Mouse (Mus musculus) liver, embryonic 16.5 days (tissue): ENCODE measurements around the gene Baiap3. TPM values are rescaled to one million over a fixed set of nuclear protein-coding genes. Genes with fewer than 3 reads are reported as not detected.

Experiments
- ATAC-seq: fragments of 200-750 bp; cut with Nextera tagmentation; 2 replicates; pipeline ENCODE4 v1.8.0; 2017; ENCODE audit warnings: low read depth, mild to moderate bottlenecking, moderate number of reproducible peaks, moderate library complexity
- H3K27ac ChIP-seq: fragments of 300-500 bp; sonication (generic); 2 replicates; pipeline ENCODE4 v1.5.1; 2014; ENCODE audit warnings: mild to moderate bottlenecking, low read length
- H3K27me3 ChIP-seq: fragments of 300-500 bp; sonication (generic); 2 replicates; pipeline ENCODE4 v1.6.1; 2014; ENCODE audit warnings: low read depth, low read length, mixed read lengths; ENCODE audit not compliant: control insufficient read depth, insufficient read depth
- H3K36me3 ChIP-seq: fragments of 300-500 bp; sonication (generic); 2 replicates; pipeline ENCODE4 v1.6.1; 2014; ENCODE audit warnings: mild to moderate bottlenecking; ENCODE audit not compliant: control insufficient read depth, insufficient read depth
- H3K4me1 ChIP-seq: fragments of 300-500 bp; sonication (generic); 2 replicates; pipeline ENCODE4 v1.6.1; 2014; ENCODE audit warnings: low read depth, low read length, mixed read lengths; ENCODE audit not compliant: control insufficient read depth
- H3K4me2 ChIP-seq: fragments of 300-500 bp; sonication (generic); 2 replicates; pipeline ENCODE4 v1.6.1; 2014; ENCODE audit warnings: low read depth, low read length, mixed read lengths
- H3K4me3 ChIP-seq: fragments of 300-500 bp; sonication (generic); 2 replicates; pipeline ENCODE4 v1.5.1; 2014; ENCODE audit warnings: low read depth, mild to moderate bottlenecking, low read length
- H3K9ac ChIP-seq: fragments of 300-500 bp; sonication (generic); 2 replicates; pipeline ENCODE4 v1.6.1; 2014; ENCODE audit warnings: low read depth, low read length
- H3K9me3 ChIP-seq: fragments of 300-500 bp; sonication (generic); replicated peaks from 2 replicates; pipeline ENCODE4 v1.6.1; 2016; ENCODE audit warnings: low read length; ENCODE audit not compliant: control insufficient read depth
- WGBS: fragments of 180-500 bp; shearing (Covaris S2); extraction: QIAGEN DNeasy Blood & Tissue Kit; methylation state at CpG from one replicate; pipeline ENCODE4 v1.1.7; 2014; ENCODE audit not compliant: insufficient replicate concordance; 5-methylcytosine and 5-hydroxymethylcytosine counted together
- polyA plus RNA-seq: library from polyadenylated mRNA; unstranded; fragments of >200 nt; fragmentation: Nextera tagmentation; extraction: Ambion mirVana; gene quantifications from 2 replicates; pipeline ENCODE4 v1.2.1, GENCODE M21; 2015

Baiap3 gene
- polyA plus RNA-seq, 1 experiment from 2014 or later = 0.57 TPM

GRCm38 (mm10) chr17:25221821-25222503 lies 34.2 kb downstream of the Baiap3 start:
- WGBS = under 1% methylated on average over 17 of the region's 30 CpGs
- Histone ChIP-seq H3K9me3 (no peaks in the 10 kb centered on the region), H3K4me3 (peak overlapping the region; percentile 78), H3K9ac (peak overlapping the region; percentile 73), H3K27me3 (no peaks in the 10 kb centered on the region), H3K4me2 (peak overlapping the region; percentile 79), H3K36me3 (no peaks in the 10 kb centered on the region), H3K4me1 (peaks cover 54% of the 10 kb centered on the region), H3K27ac (peak overlapping the region; percentile 84)
- ATAC-seq = peak; percentile 78

DNA sequence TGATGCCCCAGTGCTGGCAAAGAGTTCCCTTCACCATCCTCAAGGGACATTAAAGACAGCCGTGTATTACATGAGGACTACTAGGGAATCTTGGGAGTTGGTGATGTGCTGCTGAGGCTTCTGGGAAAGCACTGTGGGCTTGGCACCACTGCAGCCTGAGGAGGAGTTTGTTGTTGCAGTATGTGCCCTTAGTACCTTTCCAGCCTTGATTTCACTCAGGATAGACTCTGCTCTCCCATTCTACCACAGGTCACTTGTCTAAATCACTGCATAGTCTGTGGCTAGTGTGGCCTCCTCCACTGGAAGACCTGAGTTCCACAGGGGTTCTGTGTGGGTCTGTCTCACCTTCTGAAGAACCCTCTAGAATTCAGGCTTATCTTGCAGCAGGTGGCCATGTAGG lies 35.4 kb downstream of the Baiap3 start:
- H3K9me3 ChIP-seq = no peaks in the 10 kb centered on the region
- no peaks in the 10 kb centered on the region for H3K36me3 ChIP-seq
- H3K4me1 ChIP-seq = peaks cover 42% of the 10 kb centered on the region
- H3K27ac ChIP-seq = no peak overlapping the region
- no peak overlapping the region for H3K4me3 ChIP-seq
- WGBS = 80% methylated on average over 1 of the region's 1 CpGs
- no peak overlapping the region for H3K4me2 ChIP-seq
- no peak for ATAC-seq
- H3K27me3 ChIP-seq = no peaks in the 10 kb centered on the region
- no peak overlapping the region for H3K9ac ChIP-seq

DNA sequence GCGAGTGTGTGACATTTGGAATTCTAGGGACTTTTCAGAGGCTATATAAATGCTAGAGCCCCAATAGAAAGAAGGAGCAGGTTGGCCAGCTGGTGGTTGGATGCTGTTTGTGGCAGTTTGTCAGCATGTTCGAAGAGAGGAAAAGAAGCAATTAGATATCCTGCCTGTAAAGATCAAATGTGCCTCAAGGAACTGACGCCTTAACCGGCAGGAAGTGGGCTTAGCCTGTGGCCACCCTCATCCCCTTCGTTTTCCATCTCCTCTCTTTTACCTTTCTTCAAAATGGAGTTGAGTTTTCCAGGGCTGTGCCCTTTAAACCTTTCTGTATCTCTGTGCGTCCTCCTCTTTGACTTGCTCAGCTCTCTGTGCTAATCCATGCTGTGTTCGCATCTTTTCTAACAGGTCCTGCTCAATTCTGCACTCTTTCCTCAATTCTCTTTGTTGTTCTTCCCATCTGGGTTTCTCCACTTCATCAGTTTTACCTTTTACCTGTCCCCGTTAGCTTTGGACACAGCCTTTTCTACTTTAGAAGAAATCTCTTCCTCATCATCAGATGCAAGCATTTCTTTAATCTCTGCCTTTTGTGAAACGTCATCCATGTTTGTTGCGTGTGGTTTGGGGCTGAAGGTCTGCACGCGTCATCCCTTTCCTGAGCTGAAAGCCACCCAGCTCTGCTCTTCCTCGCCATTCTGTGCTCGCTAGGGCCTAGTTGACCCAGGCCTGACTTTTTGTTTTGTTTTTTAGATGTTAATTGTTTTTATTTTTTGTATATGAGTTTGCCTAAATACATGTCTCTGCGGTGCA lies 36.5 kb downstream of the Baiap3 start:
- peaks cover 31% of the 10 kb centered on the region for H3K4me1 ChIP-seq
- ATAC-seq = no peak
- no peak overlapping the region for H3K4me3 ChIP-seq
- H3K27me3 ChIP-seq = no peaks in the 10 kb centered on the region
- H3K36me3 ChIP-seq = no peaks in the 10 kb centered on the region
- H3K27ac ChIP-seq = no peak overlapping the region
- 76% methylated on average over 15 of the region's 15 CpGs for WGBS
- no peak overlapping the region for H3K4me2 ChIP-seq
- no peak overlapping the region for H3K9ac ChIP-seq
- H3K9me3 ChIP-seq = no peaks in the 10 kb centered on the region

DNA sequence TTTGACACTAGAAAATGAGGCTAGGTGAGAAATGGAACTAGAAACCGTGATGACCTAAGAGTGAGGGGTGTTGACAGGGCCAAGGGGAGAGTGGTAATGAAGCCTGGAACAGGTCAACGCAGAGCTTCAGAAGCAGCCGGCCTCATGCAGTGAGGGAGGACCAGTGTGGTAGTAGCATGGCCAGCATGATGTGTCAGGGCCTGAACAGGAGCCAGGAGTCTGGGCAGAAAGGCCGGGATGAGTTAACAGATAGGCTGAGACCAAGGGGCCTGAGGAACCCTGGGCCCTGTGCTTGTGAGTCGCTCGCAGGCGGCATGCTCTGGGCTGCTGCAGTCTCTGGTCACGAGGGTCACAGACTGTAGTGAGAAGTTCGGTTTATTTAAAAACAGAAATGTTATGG lies 37.2 kb downstream of the Baiap3 start:
- Histone ChIP-seq H3K9me3 (no peaks in the 10 kb centered on the region), H3K36me3 (no peaks in the 10 kb centered on the region), H3K9ac (no peak overlapping the region), H3K4me3 (no peak overlapping the region), H3K27me3 (no peaks in the 10 kb centered on the region), H3K27ac (no peak overlapping the region), H3K4me1 (peaks cover 24% of the 10 kb centered on the region), H3K4me2 (no peak overlapping the region)
- no peak for ATAC-seq
- 86% methylated on average over 9 of the region's 9 CpGs for WGBS

DNA sequence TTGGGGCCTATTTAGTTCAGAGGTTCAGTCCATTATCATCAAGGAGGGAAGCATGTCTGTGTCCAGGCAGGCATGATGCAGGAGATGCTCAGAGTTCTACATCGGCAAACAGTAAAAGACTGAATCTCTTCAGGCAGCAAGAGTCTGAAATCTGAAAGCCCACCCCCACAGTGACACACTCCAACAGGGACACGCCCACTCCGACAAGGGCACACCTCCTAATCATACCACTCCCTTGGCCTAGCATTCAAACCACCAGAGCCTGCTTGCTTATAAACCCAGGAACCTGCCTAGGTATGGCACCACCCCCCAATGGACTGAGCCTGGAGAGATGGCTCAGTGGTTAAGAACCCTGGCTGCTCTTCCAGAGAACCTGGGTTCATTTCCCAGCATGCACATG lies 40.7 kb downstream of the Baiap3 start:
- H3K9ac ChIP-seq = no peak overlapping the region
- no peak overlapping the region for H3K4me3 ChIP-seq
- peaks cover 3% of the 10 kb centered on the region; the same call in 1 of the 2 replicates for H3K36me3 ChIP-seq
- WGBS = 65% methylated on average over 3 of the region's 3 CpGs
- H3K4me2 ChIP-seq = no peak overlapping the region
- H3K27ac ChIP-seq = no peak overlapping the region
- no peaks in the 10 kb centered on the region for H3K9me3 ChIP-seq
- no peaks in the 10 kb centered on the region; the same call in 1 of the 2 replicates for H3K4me1 ChIP-seq
- ATAC-seq = no peak
- H3K27me3 ChIP-seq = no peaks in the 10 kb centered on the region

DNA sequence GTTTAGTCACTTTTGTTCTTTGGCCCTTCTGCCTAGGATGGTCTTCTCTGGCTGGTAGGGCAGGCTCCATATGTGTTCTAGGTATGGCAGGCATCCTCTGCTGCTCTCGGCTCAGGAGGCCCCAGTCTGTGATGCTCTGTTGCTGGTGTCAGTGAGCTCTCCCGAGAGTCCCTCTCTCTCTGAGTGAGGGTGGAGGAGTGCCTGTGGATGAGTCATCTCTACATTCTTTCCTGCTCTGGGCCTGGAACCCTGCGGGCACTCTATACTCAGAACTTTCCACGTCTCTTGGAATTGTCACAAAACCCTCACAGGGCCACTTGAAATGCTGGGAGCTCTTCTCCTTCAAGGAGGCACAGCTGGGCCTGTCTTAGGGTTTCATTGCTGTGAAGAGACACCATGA lies 44.5 kb downstream of the Baiap3 start:
- 79% methylated on average over 4 of the region's 4 CpGs for WGBS
- ATAC-seq = no peak
- Histone ChIP-seq H3K4me2 (no peak overlapping the region), H3K27ac (no peak overlapping the region), H3K9me3 (no peaks in the 10 kb centered on the region), H3K27me3 (no peaks in the 10 kb centered on the region), H3K4me3 (no peak overlapping the region), H3K36me3 (peaks cover 5% of the 10 kb centered on the region; the same call in 1 of the 2 replicates), H3K4me1 (no peaks in the 10 kb centered on the region), H3K9ac (no peak overlapping the region)

GRCm38 (mm10) chr17:25210680-25211466 lies 45.3 kb downstream of the Baiap3 start:
- no peaks in the 10 kb centered on the region for H3K4me1 ChIP-seq
- WGBS = 70% methylated on average over 15 of the region's 15 CpGs
- H3K9me3 ChIP-seq = no peaks in the 10 kb centered on the region
- no peak overlapping the region for H3K9ac ChIP-seq
- no peak for ATAC-seq
- H3K36me3 ChIP-seq = peaks cover 5% of the 10 kb centered on the region; the same call in 1 of the 2 replicates
- H3K4me3 ChIP-seq = no peak overlapping the region
- no peaks in the 10 kb centered on the region for H3K27me3 ChIP-seq
- H3K27ac ChIP-seq = no peak overlapping the region
- no peak overlapping the region for H3K4me2 ChIP-seq

DNA sequence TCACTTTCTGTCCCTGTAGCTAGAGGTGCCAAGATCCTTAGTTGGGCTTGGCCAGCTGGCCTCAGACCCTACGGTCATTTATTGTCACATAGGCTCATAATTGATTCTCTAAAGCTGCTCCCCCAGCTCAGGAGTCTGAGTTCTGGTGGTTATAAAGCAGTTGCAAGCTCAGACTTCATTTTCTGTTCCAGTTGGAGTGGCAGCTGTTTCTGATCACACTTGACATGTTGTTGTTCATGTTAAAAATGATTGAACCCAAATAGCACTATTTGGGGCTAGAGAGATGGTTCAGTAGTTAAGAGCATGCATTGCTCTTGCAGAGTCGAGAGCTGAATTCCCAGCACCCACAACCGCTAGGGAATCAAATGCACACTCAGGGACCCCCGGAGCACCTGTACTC lies 46.2 kb downstream of the Baiap3 start:
- peaks cover 5% of the 10 kb centered on the region; the same call in 1 of the 2 replicates for H3K36me3 ChIP-seq

More for the DNA sequence above, 46.2 kb downstream of the Baiap3 start:
- Histone ChIP-seq H3K27ac (no peak overlapping the region), H3K9ac (no peak overlapping the region), H3K27me3 (no peaks in the 10 kb centered on the region), H3K4me2 (no peak overlapping the region), H3K4me3 (no peak overlapping the region), H3K4me1 (no peaks in the 10 kb centered on the region), H3K9me3 (no peaks in the 10 kb centered on the region)
- 79% methylated on average over 4 of the region's 4 CpGs for WGBS
- ATAC-seq = no peak
